Mouse (Mus musculus): ENCODE data around the gene Zbtb5.

DNA sequence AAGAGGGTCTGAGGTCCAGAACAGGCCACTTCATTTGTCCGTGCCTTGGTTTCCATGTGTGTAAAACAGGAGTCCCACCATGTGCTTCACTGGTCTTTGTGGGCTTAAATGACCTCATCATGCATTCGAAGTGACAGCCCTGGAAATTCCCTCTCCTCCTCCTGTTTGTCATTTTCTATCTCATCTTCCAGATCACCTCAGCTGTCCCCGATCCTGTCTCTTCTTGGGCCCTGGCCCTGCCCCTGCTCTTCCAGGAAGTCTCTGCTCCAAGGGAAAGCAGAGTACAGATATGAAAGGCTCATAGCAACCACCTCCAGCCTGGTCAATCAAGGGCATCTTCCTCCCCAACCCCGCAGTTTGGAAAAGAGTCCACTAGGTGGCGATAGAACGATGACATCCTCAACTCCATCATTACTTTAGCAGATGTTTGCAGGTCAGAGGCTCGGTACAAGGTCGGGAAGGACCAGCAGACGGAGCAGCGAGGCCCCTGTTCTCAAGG is 41.6 kb downstream of the Zbtb5 start:
- TF ChIP-seq CTCF (IDR thresholded peaks at IDR 0.05; ENCODE audit: borderline replicate concordance, insufficient read depth, low read length) (peak; percentile 29; the same call in 1 of the 2 replicates), POLR2A (IDR thresholded peaks at IDR 0.05; ENCODE audit: low read depth, low read length) (no peak)
